Mouse (Mus musculus): Measurements from ENCODE around the gene Adcy1.

Gene Adcy1

GRCm38 (mm10) chr11:7226810-7227550, 163.7 kb downstream of the Adcy1 start:
- DNase-seq = no peak

GRCm38 (mm10) chr11:7228107-7228506, 164.8 kb downstream of the Adcy1 start:
- DNase-seq = no peak
